Mouse (Mus musculus) small intestine, adult 2 months (tissue): Measurements from ENCODE around the gene Zfp462.

Experiments
- CTCF ChIP-seq: fragments of 200-500 bp; IDR thresholded peaks from 2 replicates; pipeline ENCODE4 v1.5.1; 2012; ENCODE audit warnings: low read depth, mild to moderate bottlenecking, control low read depth, inconsistent platforms, low read length, moderate library complexity, mixed read lengths; ENCODE audit not compliant: insufficient replicate concordance, insufficient read length; ENCODE audit errors: extremely low read depth
- POLR2A ChIP-seq: fragments of 200-500 bp; IDR thresholded peaks from 2 replicates; pipeline ENCODE4 v1.6.1; 2012; ENCODE audit warnings: low read depth, mild to moderate bottlenecking, control low read depth, inconsistent platforms, low read length, moderate library complexity

GRCm38 (mm10) chr4:55015517-55015916 lies 70.7 kb downstream of the Zfp462 start:
- no peak for TF ChIP-seq CTCF
- TF ChIP-seq POLR2A: no peak
